Mouse (Mus musculus) ES-Bruce4 (cell line): ENCODE measurements around the gene 2310034G01Rik. TPM values are rescaled to one million over a fixed set of nuclear protein-coding genes. Genes with fewer than 3 reads are reported as not detected.

Source experiments
- H3K27ac ChIP-seq: 2 replicates; pipeline ENCODE4 v1.5.1; 2012; ENCODE audit warnings: low read length, inconsistent platforms; ENCODE audit not compliant: insufficient read depth
- H3K27me3 ChIP-seq: 2 replicates; pipeline ENCODE4 v1.6.1; 2012; ENCODE audit warnings: mild to moderate bottlenecking, low read length, inconsistent platforms; ENCODE audit not compliant: control insufficient read depth, poor library complexity, insufficient read depth, severe bottlenecking
- H3K36me3 ChIP-seq: 2 replicates; pipeline ENCODE4 v1.6.1; 2012; ENCODE audit warnings: inconsistent platforms, mild to moderate bottlenecking, low read length, moderate library complexity; ENCODE audit not compliant: control insufficient read depth, poor library complexity, insufficient read depth, severe bottlenecking
- H3K4me1 ChIP-seq: one replicate; pipeline ENCODE4 v1.8.1; 2011; ENCODE audit warnings: low read length; ENCODE audit not compliant: control insufficient read depth, insufficient read depth
- H3K4me3 ChIP-seq: 2 replicates; pipeline ENCODE4 v1.5.1; 2011; ENCODE audit warnings: low read depth, mild to moderate bottlenecking, low read length
- H3K9ac ChIP-seq: 2 replicates; pipeline ENCODE4 v1.6.1; 2012; ENCODE audit warnings: low read depth, mild to moderate bottlenecking, inconsistent platforms; ENCODE audit not compliant: poor library complexity, severe bottlenecking
- H3K9me3 ChIP-seq: replicated peaks from 2 replicates; pipeline ENCODE4 v1.6.1; 2012; ENCODE audit warnings: mild to moderate bottlenecking, low read length, inconsistent platforms; ENCODE audit not compliant: control insufficient read depth, poor library complexity, insufficient read depth, severe bottlenecking
- CTCF ChIP-seq: IDR thresholded peaks from one replicate; pipeline ENCODE4 v1.8.1; 2011; ENCODE audit warnings: low read depth, low read length
- EP300 ChIP-seq: IDR thresholded peaks from 2 replicates; pipeline ENCODE4 v1.6.1; 2011; ENCODE audit warnings: low read depth, low read length; ENCODE audit not compliant: insufficient read depth
- POLR2A ChIP-seq: IDR thresholded peaks from one replicate; pipeline ENCODE4 v1.8.1; 2011; ENCODE audit warnings: low read length; ENCODE audit not compliant: insufficient read depth
- polyA plus RNA-seq: library from polyadenylated mRNA; stranded (reverse); fragments of >200 nt; gene quantifications from 2 replicates; pipeline ENCODE4 v1.2.4, GENCODE M21; 2011; ENCODE audit warnings: low read depth; ENCODE audit not compliant: missing spikeins, insufficient read depth, insufficient read length

Gene 2310034G01Rik
- polyA plus RNA-seq, 1 experiment = 0.43 TPM

DNA sequence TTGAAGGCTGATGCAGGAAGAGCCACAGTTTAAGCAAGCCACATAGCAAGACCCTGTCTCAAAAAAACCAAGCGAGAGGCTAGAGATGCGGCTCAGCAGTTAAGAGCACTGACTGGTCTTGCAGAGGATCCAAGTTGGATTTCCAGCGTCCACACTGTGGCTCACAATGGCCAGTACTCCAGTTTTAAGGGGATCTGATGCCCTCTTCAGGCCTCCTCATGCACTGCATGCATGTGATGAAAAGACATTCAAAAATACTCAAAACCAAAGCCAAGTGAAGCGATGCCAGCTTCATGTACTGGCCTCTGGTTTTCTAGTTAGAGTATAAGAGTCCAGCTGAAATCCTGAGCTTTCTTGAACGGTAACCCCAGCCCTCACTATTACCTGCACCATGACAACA, 39.8 kb upstream of the 2310034G01Rik start:
- no peaks in the 10 kb centered on the region for H3K4me1 ChIP-seq
- H3K9me3 ChIP-seq = no peaks in the 10 kb centered on the region
- H3K27me3 ChIP-seq = no peaks in the 10 kb centered on the region
- peaks cover 3% of the 10 kb centered on the region; the same call in 1 of the 2 replicates for H3K36me3 ChIP-seq
- no peak overlapping the region for H3K9ac ChIP-seq
- no peak for TF ChIP-seq EP300
- TF ChIP-seq POLR2A = no peak
- TF ChIP-seq CTCF = peak; percentile 65
- no peak overlapping the region for H3K4me3 ChIP-seq
- no peak overlapping the region for H3K27ac ChIP-seq

- TF ChIP-seq EP300 (no peak), CTCF (no peak), POLR2A (no peak)
- Histone ChIP-seq H3K9ac (no peak overlapping the region), H3K27me3 (no peaks in the 10 kb centered on the region), H3K27ac (no peak overlapping the region), H3K36me3 (peaks cover 39% of the 10 kb centered on the region), H3K4me1 (peaks cover 3% of the 10 kb centered on the region), H3K4me3 (no peak overlapping the region), H3K9me3 (no peaks in the 10 kb centered on the region)
These were observed 32.2 kb upstream of the 2310034G01Rik start for GRCm38 (mm10) chr19:46382275-46382674.

DNA sequence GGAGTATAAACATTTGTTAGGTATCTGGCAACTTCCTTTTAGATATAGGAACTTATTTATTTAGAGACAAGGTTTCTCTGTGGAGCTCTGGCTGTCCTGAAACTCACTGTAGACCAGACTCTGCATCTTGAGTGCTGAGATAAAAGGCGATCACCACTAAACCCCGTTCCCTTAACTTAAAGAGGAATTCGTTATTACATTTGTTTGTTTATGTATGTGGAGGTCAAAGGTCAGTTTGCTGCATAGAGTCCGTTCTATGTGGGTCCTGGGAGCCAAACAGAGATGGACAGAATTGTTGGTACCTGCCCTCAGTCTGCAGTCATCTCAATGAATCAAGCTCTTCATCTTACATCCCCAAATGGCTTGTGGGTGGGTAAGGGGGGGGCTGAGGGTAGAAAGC, 25.8 kb upstream of the 2310034G01Rik start:
- no peak for TF ChIP-seq POLR2A
- TF ChIP-seq EP300 = no peak
- no peak for TF ChIP-seq CTCF
- Histone ChIP-seq H3K4me3 (no peak overlapping the region), H3K9me3 (no peaks in the 10 kb centered on the region), H3K27me3 (no peaks in the 10 kb centered on the region), H3K36me3 (peaks cover 18% of the 10 kb centered on the region), H3K9ac (no peak overlapping the region), H3K4me1 (peaks cover 3% of the 10 kb centered on the region), H3K27ac (no peak overlapping the region)

GRCm38 (mm10) chr19:46375489-46375888, 25.4 kb upstream of the 2310034G01Rik start:
- no peak overlapping the region for H3K4me3 ChIP-seq
- H3K27me3 ChIP-seq = no peaks in the 10 kb centered on the region
- no peaks in the 10 kb centered on the region for H3K9me3 ChIP-seq
- TF ChIP-seq EP300 (no peak), POLR2A (no peak), CTCF (no peak)
- H3K27ac ChIP-seq = no peak overlapping the region
- H3K4me1 ChIP-seq = peaks cover 3% of the 10 kb centered on the region
- H3K36me3 ChIP-seq = peaks cover 20% of the 10 kb centered on the region
- H3K9ac ChIP-seq = no peak overlapping the region

GRCm38 (mm10) chr19:46374477-46375088, 24.5 kb upstream of the 2310034G01Rik start:
- no peak overlapping the region for H3K9ac ChIP-seq
- no peaks in the 10 kb centered on the region for H3K27me3 ChIP-seq
- no peaks in the 10 kb centered on the region for H3K9me3 ChIP-seq
- H3K27ac ChIP-seq = no peak overlapping the region
- peak overlapping the region; percentile 7; the same call in 1 of the 2 replicates for H3K4me3 ChIP-seq
- no peak for TF ChIP-seq EP300
- TF ChIP-seq CTCF = no peak
- no peak for TF ChIP-seq POLR2A
- H3K4me1 ChIP-seq = peaks cover 3% of the 10 kb centered on the region
- peaks cover 18% of the 10 kb centered on the region for H3K36me3 ChIP-seq

DNA sequence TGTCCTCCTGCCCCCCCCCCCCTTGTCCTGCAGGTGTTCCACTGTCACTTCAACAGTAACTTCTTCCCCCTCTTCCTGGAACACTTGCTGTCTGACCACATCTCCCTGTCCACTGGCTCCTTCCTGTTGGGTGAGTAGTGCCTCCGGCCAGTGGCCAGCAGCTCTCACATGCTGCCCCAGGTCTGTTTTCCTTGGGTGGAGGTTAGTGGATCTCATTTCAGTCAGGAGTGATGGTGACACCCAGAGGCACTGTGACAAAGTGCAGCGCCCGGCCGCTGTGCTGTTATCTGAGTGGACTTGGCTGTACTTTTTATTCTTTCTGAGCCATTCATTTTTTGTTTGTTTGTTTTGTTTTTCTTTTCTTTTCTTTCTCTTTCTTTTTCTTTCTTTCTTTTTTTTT, 19.1 kb upstream of the 2310034G01Rik start:
- no peaks in the 10 kb centered on the region for H3K27me3 ChIP-seq
- no peak overlapping the region for H3K9ac ChIP-seq
- no peaks in the 10 kb centered on the region for H3K9me3 ChIP-seq
- TF ChIP-seq POLR2A = no peak
- TF ChIP-seq CTCF = peak; percentile 50
- no peak overlapping the region for H3K4me3 ChIP-seq
- H3K27ac ChIP-seq = no peak overlapping the region
- no peaks in the 10 kb centered on the region for H3K4me1 ChIP-seq
- H3K36me3 ChIP-seq = peaks cover 12% of the 10 kb centered on the region
